17 mouse cellular contexts compared by ENCODE assay signal in the genomic region with DNA sequence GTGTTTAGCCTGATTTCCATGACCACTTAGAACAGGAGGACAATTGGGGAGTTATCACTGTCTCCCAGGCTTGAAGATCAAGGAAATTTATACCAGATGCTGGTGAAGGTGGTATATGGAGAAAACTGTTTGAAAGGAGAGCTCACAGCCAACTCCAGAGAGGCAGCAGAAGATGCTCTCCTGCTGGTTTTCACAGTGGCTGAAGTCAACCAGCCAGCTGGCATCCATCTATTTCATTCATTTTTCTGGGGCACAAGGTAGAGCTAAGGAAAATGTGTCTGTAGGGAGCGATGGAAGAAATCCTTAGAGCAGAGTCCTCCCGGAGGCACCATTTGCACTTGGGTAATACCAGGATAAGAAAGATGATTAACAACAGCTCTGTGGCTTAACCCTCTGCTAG.
A peak's percentile ranks its signal among the peaks of the same experiment; 100 is the strongest.
DNase-seq lines count a peak whose midpoint lies in the region; ATAC-seq lines count a peak whose summit lies in the region.
"Had no signal": no experiment of that assay in that cellular context is flagged by ENCODE, and none has a peak within 500 bp of the region (broad histone marks: within the 10 kb centered on the region; RNA-seq: fewer than 3 reads in every experiment).

No protein-coding gene starts in this region.

- peak; percentile 60 for ATAC-seq in frontal cortex, adult (ENCODE audit: low TSS enrichment)
- ATAC-seq: CD4-positive, CD25-positive, alpha-beta regulatory T cell, adult 4 months; forebrain, embryonic 14.5 days; intestine, embryonic 15.5 days had no signal

- peak; percentile 33 for DNase-seq in cerebellum, adult 11-12 months
- DNase-seq in cerebellum, adult 11 months: no peak
- DNase-seq in frontal cortex, postnatal 36 days (ENCODE audit: low spot score in 2 of 2): no peak
- DNase-seq in cerebellum, postnatal 14 days: peak; percentile 20 to 42
- DNase-seq in right cerebral cortex, postnatal 4 days: no peak
- DNase-seq in ovary, postnatal 10 days (ENCODE audit: low spot score): no peak
- DNase-seq: adrenal gland, adult 8-10 months; adrenal gland, postnatal 36 days; B cell, adult 2 months; embryo, embryonic 11 days; gastrocnemius, postnatal 10 days; heart, adult 2 months; kidney, adult 18-20 months had no signal

Comparison
In these comparisons a context has a peak if more than half of its experiments do, and no peak if none do; other contexts are left out.
1. DNase-seq: peak in cerebellum, adult 11-12 months (single experiment) and cerebellum, postnatal 14 days (2 of 2); none in cerebellum, adult 11 months (single experiment), frontal cortex, postnatal 36 days (0 of 2), right cerebral cortex, postnatal 4 days (single experiment) and ovary, postnatal 10 days (single experiment).